Mouse (Mus musculus): ENCODE measurements around the gene Prap1. TPM values are rescaled to one million over a fixed set of nuclear protein-coding genes. Genes with fewer than 3 reads are reported as not detected.

Gene Prap1
- polyA plus RNA-seq, 1 experiment, result not detected

- Histone ChIP-seq H3K79me3 (ENCODE audit: low read depth) (no peaks in the 10 kb centered on the region), H3K79me2 (ENCODE audit: control insufficient read depth, insufficient read depth) (no peaks in the 10 kb centered on the region), H3K36me3 (ENCODE audit: control insufficient read depth, insufficient read depth) (no peaks in the 10 kb centered on the region), H3K4me3 (ENCODE audit: insufficient read depth, poor library complexity, severe bottlenecking) (no peak overlapping the region), H3K27me3 (ENCODE audit: control insufficient read depth, insufficient read depth, insufficient read length) (no peaks in the 10 kb centered on the region), H3ac (ENCODE audit: control insufficient read depth, insufficient read length, low read depth) (no peak overlapping the region)
- TF ChIP-seq MYOD1 (IDR thresholded peaks at IDR 0.05; ENCODE audit: control insufficient read depth, insufficient read length, low read depth) (no peak), MYOG (IDR thresholded peaks at IDR 0.05; ENCODE audit: control insufficient read depth, extremely low read depth, insufficient read length) (no peak)
These were observed 39.1 kb upstream of the Prap1 start for GRCm38 (mm10) chr7:140054124-140054523.

- no peaks in the 10 kb centered on the region for H3K27me3 ChIP-seq (ENCODE audit: control insufficient read depth, insufficient read depth, insufficient read length)
- peak overlapping the region; percentile 51 for H3ac ChIP-seq (ENCODE audit: control insufficient read depth, insufficient read length, low read depth)
- H3K36me3 ChIP-seq (ENCODE audit: control insufficient read depth, insufficient read depth), result no peaks in the 10 kb centered on the region
- TF ChIP-seq CTCF (IDR thresholded peaks at IDR 0.05; ENCODE audit: control insufficient read depth, insufficient read depth, insufficient read length), result no peak
- no peak for TF ChIP-seq CEBPB (IDR thresholded peaks at IDR 0.05; ENCODE audit: low read depth)
- TF ChIP-seq USF1 (IDR thresholded peaks at IDR 0.05; ENCODE audit: low read depth), result no peak
- TF ChIP-seq MAX (IDR thresholded peaks at IDR 0.05), result no peak
- no peak for TF ChIP-seq FOSL1 (IDR thresholded peaks at IDR 0.05; ENCODE audit: insufficient read depth, low read length, poor library complexity, severe bottlenecking)
- TF ChIP-seq MYOD1 (IDR thresholded peaks at IDR 0.05; ENCODE audit: control insufficient read depth, insufficient read length, low read depth), result no peak
- TF ChIP-seq MYOG (IDR thresholded peaks at IDR 0.05; ENCODE audit: control insufficient read depth, extremely low read depth, insufficient read length), result no peak
- no peaks in the 10 kb centered on the region for H3K79me2 ChIP-seq (ENCODE audit: control insufficient read depth, insufficient read depth)
- H3K79me3 ChIP-seq (ENCODE audit: low read depth), result no peaks in the 10 kb centered on the region
- peak overlapping the region; percentile 14 for H3K4me3 ChIP-seq (ENCODE audit: insufficient read depth, poor library complexity, severe bottlenecking)
These were observed 35.5 kb upstream of the Prap1 start for GRCm38 (mm10) chr7:140057413-140058407.

- no peaks in the 10 kb centered on the region for H3K27me3 ChIP-seq (ENCODE audit: control insufficient read depth, insufficient read depth, insufficient read length)
- H3K79me2 ChIP-seq (ENCODE audit: control insufficient read depth, insufficient read depth), result no peaks in the 10 kb centered on the region
- TF ChIP-seq FOSL1 (IDR thresholded peaks at IDR 0.05; ENCODE audit: insufficient read depth, low read length, poor library complexity, severe bottlenecking), result no peak
- H3K4me3 ChIP-seq (ENCODE audit: insufficient read depth, poor library complexity, severe bottlenecking), result no peak overlapping the region
- H3ac ChIP-seq (ENCODE audit: control insufficient read depth, insufficient read length, low read depth), result peak overlapping the region; percentile 42
- no peaks in the 10 kb centered on the region for H3K79me3 ChIP-seq (ENCODE audit: low read depth)
- H3K36me3 ChIP-seq (ENCODE audit: control insufficient read depth, insufficient read depth), result no peaks in the 10 kb centered on the region
These were observed 34.7 kb upstream of the Prap1 start for GRCm38 (mm10) chr7:140058528-140058927.

- Histone ChIP-seq H3K4me3 (ENCODE audit: insufficient read depth, poor library complexity, severe bottlenecking) (no peak overlapping the region), H3K79me3 (ENCODE audit: low read depth) (no peaks in the 10 kb centered on the region), H3K79me2 (ENCODE audit: control insufficient read depth, insufficient read depth) (no peaks in the 10 kb centered on the region), H3K36me3 (ENCODE audit: control insufficient read depth, insufficient read depth) (no peaks in the 10 kb centered on the region), H3ac (ENCODE audit: control insufficient read depth, insufficient read length, low read depth) (no peak overlapping the region), H3K27me3 (ENCODE audit: control insufficient read depth, insufficient read depth, insufficient read length) (peaks cover 8% of the 10 kb centered on the region)
- TF ChIP-seq CTCF (IDR thresholded peaks at IDR 0.05; ENCODE audit: control insufficient read depth, insufficient read depth, insufficient read length) (no peak), MYOD1 (IDR thresholded peaks at IDR 0.05; ENCODE audit: control insufficient read depth, insufficient read length, low read depth) (no peak), MYOG (IDR thresholded peaks at IDR 0.05; ENCODE audit: control insufficient read depth, extremely low read depth, insufficient read length) (no peak), MAX (IDR thresholded peaks at IDR 0.05) (no peak), CEBPB (IDR thresholded peaks at IDR 0.05; ENCODE audit: low read depth) (no peak), FOSL1 (IDR thresholded peaks at IDR 0.05; ENCODE audit: insufficient read depth, low read length, poor library complexity, severe bottlenecking) (no peak), USF1 (IDR thresholded peaks at IDR 0.05; ENCODE audit: low read depth) (no peak)
These were observed 33.6 kb upstream of the Prap1 start for GRCm38 (mm10) chr7:140059601-140060000.

GRCm38 (mm10) chr7:140060936-140061831 lies 32.0 kb upstream of the Prap1 start:
- TF ChIP-seq CTCF (IDR thresholded peaks at IDR 0.05; ENCODE audit: control insufficient read depth, insufficient read depth, insufficient read length), result no peak
- no peak for TF ChIP-seq MYOG (IDR thresholded peaks at IDR 0.05; ENCODE audit: control insufficient read depth, extremely low read depth, insufficient read length)
- no peak for TF ChIP-seq FOSL1 (IDR thresholded peaks at IDR 0.05; ENCODE audit: insufficient read depth, low read length, poor library complexity, severe bottlenecking)
- no peak for TF ChIP-seq MAX (IDR thresholded peaks at IDR 0.05)
- no peak for TF ChIP-seq MYOD1 (IDR thresholded peaks at IDR 0.05; ENCODE audit: control insufficient read depth, insufficient read length, low read depth)
- TF ChIP-seq CEBPB (IDR thresholded peaks at IDR 0.05; ENCODE audit: low read depth), result no peak

More at GRCm38 (mm10) chr7:140060936-140061831, 32.0 kb upstream of the Prap1 start:
- H3K4me3 ChIP-seq (ENCODE audit: insufficient read depth, poor library complexity, severe bottlenecking), result no peak overlapping the region
- H3K36me3 ChIP-seq (ENCODE audit: control insufficient read depth, insufficient read depth), result no peaks in the 10 kb centered on the region
- H3K79me3 ChIP-seq (ENCODE audit: low read depth), result no peaks in the 10 kb centered on the region
- H3K79me2 ChIP-seq (ENCODE audit: control insufficient read depth, insufficient read depth), result no peaks in the 10 kb centered on the region
- peaks cover 19% of the 10 kb centered on the region for H3K27me3 ChIP-seq (ENCODE audit: control insufficient read depth, insufficient read depth, insufficient read length)
- no peak overlapping the region for H3ac ChIP-seq (ENCODE audit: control insufficient read depth, insufficient read length, low read depth)

All from C2C12 (cell line).